Mouse (Mus musculus) liver, embryonic 16.5 days (tissue): ENCODE data around the gene Ston2. TPM values are rescaled to one million over a fixed set of nuclear protein-coding genes. Genes with fewer than 3 reads are reported as not detected.

ENCODE experiments used
- ATAC-seq: fragments of 200-750 bp; cut with Nextera tagmentation; 2 replicates; pipeline ENCODE4 v1.8.0; 2017; ENCODE audit warnings: low read depth, mild to moderate bottlenecking, moderate number of reproducible peaks, moderate library complexity
- H3K27ac ChIP-seq: fragments of 300-500 bp; sonication (generic); 2 replicates; pipeline ENCODE4 v1.5.1; 2014; ENCODE audit warnings: mild to moderate bottlenecking, low read length
- H3K27me3 ChIP-seq: fragments of 300-500 bp; sonication (generic); 2 replicates; pipeline ENCODE4 v1.6.1; 2014; ENCODE audit warnings: low read depth, low read length, mixed read lengths; ENCODE audit not compliant: control insufficient read depth, insufficient read depth
- H3K36me3 ChIP-seq: fragments of 300-500 bp; sonication (generic); 2 replicates; pipeline ENCODE4 v1.6.1; 2014; ENCODE audit warnings: mild to moderate bottlenecking; ENCODE audit not compliant: control insufficient read depth, insufficient read depth
- H3K4me1 ChIP-seq: fragments of 300-500 bp; sonication (generic); 2 replicates; pipeline ENCODE4 v1.6.1; 2014; ENCODE audit warnings: low read depth, low read length, mixed read lengths; ENCODE audit not compliant: control insufficient read depth
- H3K4me2 ChIP-seq: fragments of 300-500 bp; sonication (generic); 2 replicates; pipeline ENCODE4 v1.6.1; 2014; ENCODE audit warnings: low read depth, low read length, mixed read lengths
- H3K4me3 ChIP-seq: fragments of 300-500 bp; sonication (generic); 2 replicates; pipeline ENCODE4 v1.5.1; 2014; ENCODE audit warnings: low read depth, mild to moderate bottlenecking, low read length
- H3K9ac ChIP-seq: fragments of 300-500 bp; sonication (generic); 2 replicates; pipeline ENCODE4 v1.6.1; 2014; ENCODE audit warnings: low read depth, low read length
- H3K9me3 ChIP-seq: fragments of 300-500 bp; sonication (generic); replicated peaks from 2 replicates; pipeline ENCODE4 v1.6.1; 2016; ENCODE audit warnings: low read length; ENCODE audit not compliant: control insufficient read depth
- WGBS: fragments of 180-500 bp; shearing (Covaris S2); extraction: QIAGEN DNeasy Blood & Tissue Kit; methylation state at CpG from one replicate; pipeline ENCODE4 v1.1.7; 2014; ENCODE audit not compliant: insufficient replicate concordance; 5-methylcytosine and 5-hydroxymethylcytosine counted together
- polyA plus RNA-seq: library from polyadenylated mRNA; unstranded; fragments of >200 nt; fragmentation: Nextera tagmentation; extraction: Ambion mirVana; gene quantifications from 2 replicates; pipeline ENCODE4 v1.2.1, GENCODE M21; 2015

Ston2 gene
- polyA plus RNA-seq, 1 experiment from 2014 or later: 10.6 TPM

- H3K27me3 ChIP-seq: no peaks in the 10 kb centered on the region
- WGBS: 74% methylated on average over 3 of the region's 3 CpGs
Measured at GRCm38 (mm10) chr12:91592128-91592527, 196.1 kb downstream of the Ston2 start.

GRCm38 (mm10) chr12:91591191-91591590 is 197.0 kb downstream of the Ston2 start:
- peak overlapping the region; percentile 88 for H3K4me3 ChIP-seq
- H3K9ac ChIP-seq: peak overlapping the region; percentile 87
- no peaks in the 10 kb centered on the region for H3K9me3 ChIP-seq
- H3K4me1 ChIP-seq: peaks cover 19% of the 10 kb centered on the region
- ATAC-seq: no peak
- peak overlapping the region; percentile 95 for H3K4me2 ChIP-seq
- WGBS: 84% methylated on average over 1 of the region's 1 CpGs
- H3K27ac ChIP-seq: peak overlapping the region; percentile 96
- H3K27me3 ChIP-seq: no peaks in the 10 kb centered on the region
- no peaks in the 10 kb centered on the region for H3K36me3 ChIP-seq

More at GRCm38 (mm10) chr12:91592128-91592527, 196.1 kb downstream of the Ston2 start:
- peaks cover 15% of the 10 kb centered on the region for H3K4me1 ChIP-seq
- no peaks in the 10 kb centered on the region for H3K36me3 ChIP-seq
- H3K4me2 ChIP-seq: no peak overlapping the region
- H3K4me3 ChIP-seq: no peak overlapping the region
- no peaks in the 10 kb centered on the region for H3K9me3 ChIP-seq
- no peak overlapping the region for H3K9ac ChIP-seq
- no peak for ATAC-seq
- no peak overlapping the region for H3K27ac ChIP-seq

- Histone ChIP-seq H3K4me2 (peak overlapping the region; percentile 95), H3K9me3 (no peaks in the 10 kb centered on the region), H3K27ac (peak overlapping the region; percentile 96), H3K4me1 (peaks cover 19% of the 10 kb centered on the region), H3K27me3 (no peaks in the 10 kb centered on the region), H3K9ac (peak overlapping the region; percentile 87), H3K36me3 (peaks cover 3% of the 10 kb centered on the region), H3K4me3 (peak overlapping the region; percentile 88)
- ATAC-seq: no peak
- WGBS: 23% methylated on average over 6 of the region's 6 CpGs
Measured at GRCm38 (mm10) chr12:91590716-91591115, 197.5 kb downstream of the Ston2 start.

GRCm38 (mm10) chr12:91589847-91590690 is 198.1 kb downstream of the Ston2 start, which contains the start of gene Gtf2a1:
Gtf2a1 (minus strand) TSS chr12:91590487.
- ATAC-seq: peak; percentile 84
- H3K27me3 ChIP-seq: no peaks in the 10 kb centered on the region
- H3K4me1 ChIP-seq: peaks cover 19% of the 10 kb centered on the region
- peaks cover 7% of the 10 kb centered on the region for H3K36me3 ChIP-seq
- H3K9me3 ChIP-seq: no peaks in the 10 kb centered on the region
- H3K27ac ChIP-seq: peak within 1 kb of the TSS; percentile 99
- peak within 1 kb of the TSS; percentile 98 for H3K9ac ChIP-seq
- WGBS: under 1% methylated on average over 70 of the region's 99 CpGs
- peak within 1 kb of the TSS; percentile 95 for H3K4me2 ChIP-seq
- peak within 1 kb of the TSS; percentile 92 for H3K4me3 ChIP-seq

DNA sequence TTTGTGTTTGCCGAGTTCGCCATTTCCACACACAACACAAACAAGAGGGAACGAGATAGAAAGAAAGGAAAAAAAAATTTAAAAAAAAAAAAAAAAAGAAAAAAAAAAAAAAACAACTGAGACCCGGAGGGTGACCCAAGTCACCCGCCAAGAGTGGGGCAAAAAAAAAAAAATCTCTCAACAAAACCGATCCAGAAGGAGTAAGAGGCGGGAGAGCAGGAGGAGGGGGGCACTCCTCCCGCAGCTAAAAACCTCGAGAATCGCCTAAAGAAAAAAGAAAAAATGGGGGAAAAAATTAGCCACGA is 198.7 kb downstream of the Ston2 start:
- peaks cover 19% of the 10 kb centered on the region for H3K4me1 ChIP-seq
- H3K27ac ChIP-seq: peak overlapping the region; percentile 99
- peaks cover 13% of the 10 kb centered on the region for H3K36me3 ChIP-seq
- no peak for ATAC-seq
- H3K4me3 ChIP-seq: peak overlapping the region; percentile 92
- H3K4me2 ChIP-seq: peak overlapping the region; percentile 83
- no peaks in the 10 kb centered on the region for H3K27me3 ChIP-seq
- WGBS: 0% methylated on average over 11 of the region's 11 CpGs
- peak overlapping the region; percentile 98 for H3K9ac ChIP-seq
- H3K9me3 ChIP-seq: no peaks in the 10 kb centered on the region

- Histone ChIP-seq H3K27me3 (no peaks in the 10 kb centered on the region), H3K4me1 (peaks cover 19% of the 10 kb centered on the region), H3K4me3 (peak overlapping the region; percentile 92), H3K27ac (peak overlapping the region; percentile 99), H3K9me3 (no peaks in the 10 kb centered on the region), H3K9ac (peak overlapping the region; percentile 98), H3K36me3 (peaks cover 13% of the 10 kb centered on the region), H3K4me2 (peak overlapping the region; percentile 83)
- under 1% methylated on average over 69 of the region's 83 CpGs for WGBS
- peak; percentile 51 for ATAC-seq
Measured at GRCm38 (mm10) chr12:91588670-91589541, 199.3 kb downstream of the Ston2 start.

DNA sequence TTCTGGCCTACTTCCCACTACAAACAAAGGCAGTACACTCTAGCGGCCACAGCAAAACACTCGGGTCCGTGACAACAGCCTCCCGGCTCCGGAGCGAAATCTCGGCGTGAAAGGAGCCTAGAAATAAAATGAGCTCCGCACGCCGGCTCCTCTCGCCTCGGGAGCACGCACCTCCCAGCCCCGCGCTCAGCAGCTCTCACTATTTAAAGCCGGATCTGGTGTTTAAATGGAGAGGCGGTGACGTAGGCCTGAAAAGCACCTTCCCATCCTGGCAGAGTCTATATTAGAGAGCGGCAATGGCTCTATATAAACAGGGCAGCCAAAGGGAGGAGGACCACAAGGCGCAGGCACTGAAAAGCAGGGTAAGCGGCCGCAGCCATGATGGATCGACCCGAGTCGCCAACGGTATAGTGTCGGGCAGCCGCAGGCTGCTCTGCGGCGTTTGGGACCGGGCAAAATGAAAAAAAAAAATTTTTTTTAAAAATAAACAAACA is 200.0 kb downstream of the Ston2 start:
- Histone ChIP-seq H3K27me3 (no peaks in the 10 kb centered on the region), H3K27ac (peak overlapping the region; percentile 99), H3K4me3 (peak overlapping the region; percentile 92), H3K9ac (peak overlapping the region; percentile 98), H3K36me3 (peaks cover 13% of the 10 kb centered on the region), H3K4me1 (peaks cover 19% of the 10 kb centered on the region), H3K4me2 (peak overlapping the region; percentile 83), H3K9me3 (no peaks in the 10 kb centered on the region)
- peak; percentile 64 for ATAC-seq
- under 1% methylated on average over 32 of the region's 32 CpGs for WGBS

DNA sequence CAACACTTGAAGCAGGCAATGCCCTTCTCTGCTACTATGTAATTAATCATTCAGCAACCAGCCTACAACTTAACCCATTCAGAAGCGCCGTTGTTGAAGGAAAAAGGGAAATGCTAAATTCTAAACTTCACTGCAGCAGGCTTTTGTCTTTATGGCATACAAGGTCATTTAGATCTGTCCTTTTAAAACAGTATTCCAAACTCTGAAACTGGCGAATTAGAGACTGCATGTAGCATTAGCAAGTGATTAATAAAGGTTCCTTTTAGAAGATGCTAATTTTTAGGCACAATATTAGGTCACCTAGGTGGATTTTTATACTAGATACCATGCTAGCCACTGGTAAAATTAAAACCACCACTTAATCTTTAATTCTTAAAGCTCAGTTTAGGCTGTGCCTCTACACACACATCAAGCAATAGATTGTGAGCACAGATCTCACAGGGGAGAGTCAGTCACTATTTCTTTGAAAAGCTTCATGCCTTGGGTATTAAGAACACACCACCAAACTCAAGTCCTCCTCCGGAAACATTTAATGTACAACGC is 200.6 kb downstream of the Ston2 start:
- no peaks in the 10 kb centered on the region for H3K27me3 ChIP-seq
- no peak overlapping the region; the same call in 1 of the 2 replicates for H3K27ac ChIP-seq
- H3K9me3 ChIP-seq: no peaks in the 10 kb centered on the region

More for the DNA sequence above, 200.6 kb downstream of the Ston2 start:
- 9% methylated on average over 5 of the region's 5 CpGs for WGBS
- no peak for ATAC-seq
- Histone ChIP-seq H3K4me1 (peaks cover 19% of the 10 kb centered on the region), H3K36me3 (peaks cover 13% of the 10 kb centered on the region), H3K4me2 (peak overlapping the region; percentile 83), H3K4me3 (peak overlapping the region; percentile 92), H3K9ac (peak overlapping the region; percentile 98)
